Mouse (Mus musculus): ENCODE measurements around the gene Cactin. TPM values are rescaled to one million over a fixed set of nuclear protein-coding genes. Genes with fewer than 3 reads are reported as not detected.
A peak's percentile ranks its signal among the peaks of the same experiment; 100 is the strongest.

Cactin gene
- polyA plus RNA-seq, 1 experiment from 2014 or later, result 36.6 TPM

DNA sequence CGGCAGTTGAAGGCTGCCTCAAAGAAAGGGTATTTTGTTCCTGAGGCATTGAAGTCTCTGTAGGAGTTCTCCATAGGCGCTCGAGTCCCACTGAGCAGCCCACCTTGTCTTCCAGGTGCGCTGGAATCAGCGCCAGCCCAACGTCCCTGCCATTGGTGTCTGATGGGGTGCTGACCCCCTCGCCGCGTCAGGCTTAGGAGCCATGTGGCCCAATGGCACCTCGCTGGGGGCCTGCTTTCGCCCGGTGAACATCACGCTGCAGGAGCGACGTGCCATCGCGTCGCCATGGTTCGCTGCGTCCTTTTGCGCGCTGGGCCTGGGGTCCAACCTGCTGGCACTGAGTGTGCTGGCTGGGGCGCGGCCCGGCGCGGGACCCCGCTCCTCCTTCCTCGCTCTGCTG, 11.4 kb downstream of the Cactin start:
- H3K27ac ChIP-seq (ENCODE audit: low read length), result no peak overlapping the region
- H3K9me3 ChIP-seq (ENCODE audit: control insufficient read depth, low read length), result no peaks in the 10 kb centered on the region
- ATAC-seq (ENCODE audit: low read depth), result no peak
- H3K4me3 ChIP-seq (ENCODE audit: low read length), result no peak overlapping the region
- 0 out of 2 replicates have a peak overlapping the region, but pooled peaks have one; percentile 14 for H3K4me2 ChIP-seq (ENCODE audit: low read depth, low read length)
- H3K4me1 ChIP-seq (replicated peaks; ENCODE audit: control insufficient read depth, insufficient read depth, low read length), result peaks cover 52% of the 10 kb centered on the region
- peak overlapping the region; percentile 31; the same call in 1 of the 2 replicates for H3K9ac ChIP-seq (ENCODE audit: low read length)
- peaks cover 5% of the 10 kb centered on the region for H3K27me3 ChIP-seq (ENCODE audit: control insufficient read depth, insufficient read depth, low read depth, low read length)
- WGBS, result 29% methylated on average over 29 of the region's 29 CpGs
- H3K36me3 ChIP-seq (ENCODE audit: control insufficient read depth, insufficient read depth, low read length), result no peaks in the 10 kb centered on the region

DNA sequence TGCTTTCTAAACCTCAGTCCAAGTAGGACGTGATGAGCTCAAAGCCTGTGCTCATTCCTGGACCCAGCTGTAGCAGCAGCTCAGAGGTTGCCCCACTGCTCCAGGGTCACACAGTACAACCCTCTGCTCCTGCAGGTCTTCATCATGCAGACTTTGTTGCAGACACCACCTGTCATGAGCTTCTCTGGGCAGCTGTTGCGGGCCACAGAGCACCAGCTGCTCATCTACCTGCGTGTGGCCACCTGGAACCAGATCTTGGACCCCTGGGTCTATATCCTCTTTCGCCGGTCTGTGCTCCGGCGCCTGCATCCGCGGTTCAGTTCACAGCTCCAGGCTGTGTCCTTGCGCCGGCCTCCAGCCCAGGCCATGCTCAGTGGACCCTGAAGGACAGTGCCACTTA, 13.4 kb downstream of the Cactin start:
- H3K4me3 ChIP-seq (ENCODE audit: low read length), result no peak overlapping the region
- H3K4me1 ChIP-seq (replicated peaks; ENCODE audit: control insufficient read depth, insufficient read depth, low read length), result peaks cover 35% of the 10 kb centered on the region
- no peaks in the 10 kb centered on the region for H3K9me3 ChIP-seq (ENCODE audit: control insufficient read depth, low read length)
- peaks cover 5% of the 10 kb centered on the region for H3K27me3 ChIP-seq (ENCODE audit: control insufficient read depth, insufficient read depth, low read depth, low read length)
- H3K36me3 ChIP-seq (ENCODE audit: control insufficient read depth, insufficient read depth, low read length), result no peaks in the 10 kb centered on the region
- ATAC-seq (ENCODE audit: low read depth), result no peak
- peak overlapping the region; percentile 97 for H3K27ac ChIP-seq (ENCODE audit: low read length)
- WGBS, result 76% methylated on average over 11 of the region's 11 CpGs
- no peak overlapping the region for H3K4me2 ChIP-seq (ENCODE audit: low read depth, low read length)
- peak overlapping the region; percentile 58 for H3K9ac ChIP-seq (ENCODE audit: low read length)

DNA sequence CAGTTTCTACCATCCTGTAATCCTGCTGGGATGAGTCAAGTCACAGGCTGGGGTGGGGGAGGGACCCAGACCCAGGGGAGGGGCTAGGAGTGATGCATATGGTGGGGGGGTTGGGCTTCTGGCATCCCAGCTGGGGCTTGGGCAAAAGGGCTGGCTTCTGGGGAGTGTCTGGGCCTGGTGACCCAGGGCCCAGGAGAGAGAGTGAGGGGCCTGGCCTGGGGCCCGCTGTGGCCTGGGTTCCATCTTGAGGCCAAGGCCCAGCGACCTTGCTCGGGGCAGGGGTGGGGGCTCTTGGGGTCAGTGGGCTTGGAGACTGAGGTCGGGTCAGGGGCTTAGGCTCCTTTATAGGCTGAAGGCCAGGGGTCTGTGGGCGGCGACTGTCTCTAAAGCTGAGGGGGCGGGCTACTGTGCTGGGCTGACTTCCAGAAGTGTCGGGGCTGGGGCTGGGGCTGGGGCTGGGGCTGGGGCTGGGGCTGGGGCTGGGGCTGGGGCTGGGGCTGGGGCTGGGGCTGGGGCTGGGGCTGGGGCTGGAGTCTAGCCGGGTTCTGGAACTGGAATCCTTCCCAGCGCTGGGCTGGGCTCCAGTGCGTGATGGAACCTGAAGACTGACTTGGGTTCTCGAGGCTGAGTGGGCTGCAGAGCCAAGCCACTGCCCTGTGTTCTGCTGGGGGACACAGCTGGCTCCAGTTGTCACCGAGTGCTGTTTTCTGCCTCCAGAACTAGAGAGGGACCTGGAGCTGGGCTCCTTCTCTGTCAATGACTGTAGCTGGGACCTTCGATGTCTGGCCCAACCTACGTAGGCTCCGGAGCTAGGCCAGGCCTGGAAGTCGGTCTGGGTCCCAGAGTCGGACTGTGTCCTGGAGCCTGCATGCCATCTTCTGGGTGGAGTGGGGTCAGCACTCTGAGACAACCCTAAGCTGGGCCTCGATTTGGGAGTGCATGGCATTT, 14.8 kb downstream of the Cactin start:
- no peaks in the 10 kb centered on the region for H3K9me3 ChIP-seq (ENCODE audit: control insufficient read depth, low read length)
- H3K27ac ChIP-seq (ENCODE audit: low read length), result peak overlapping the region; percentile 97
- peaks cover 5% of the 10 kb centered on the region for H3K27me3 ChIP-seq (ENCODE audit: control insufficient read depth, insufficient read depth, low read depth, low read length)
- peak; percentile 80 for ATAC-seq (ENCODE audit: low read depth)
- peak overlapping the region; percentile 58 for H3K9ac ChIP-seq (ENCODE audit: low read length)
- no peak overlapping the region for H3K4me3 ChIP-seq (ENCODE audit: low read length)
- no peaks in the 10 kb centered on the region for H3K36me3 ChIP-seq (ENCODE audit: control insufficient read depth, insufficient read depth, low read length)
- H3K4me1 ChIP-seq (replicated peaks; ENCODE audit: control insufficient read depth, insufficient read depth, low read length), result peaks cover 24% of the 10 kb centered on the region
- WGBS, result 33% methylated on average over 17 of the region's 19 CpGs
- H3K4me2 ChIP-seq (ENCODE audit: low read depth, low read length), result peak overlapping the region; percentile 43

DNA sequence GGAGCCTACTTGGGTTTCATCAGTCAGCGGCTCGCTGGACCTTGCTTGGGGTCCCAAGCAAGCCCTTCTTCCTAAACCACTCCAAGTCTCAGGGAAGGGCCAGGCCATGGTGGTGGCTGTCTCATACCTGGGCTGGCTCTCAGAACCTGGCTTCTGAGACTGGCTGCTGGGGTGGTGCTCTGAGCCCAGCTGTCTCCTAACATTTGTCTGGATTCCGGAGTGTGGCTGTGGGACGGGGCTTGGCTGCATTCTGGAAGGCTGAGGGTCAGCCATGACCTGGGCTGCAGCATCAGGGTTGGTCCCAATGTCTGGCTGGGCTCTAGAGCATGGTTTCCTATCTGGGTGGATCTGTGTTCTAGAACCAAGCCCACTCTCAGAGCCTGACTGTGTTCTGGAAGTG, 15.7 kb downstream of the Cactin start:
- no peak for ATAC-seq (ENCODE audit: low read depth)
- 92% methylated on average over 4 of the region's 4 CpGs for WGBS
- Histone ChIP-seq H3K4me2 (ENCODE audit: low read depth, low read length) (peak overlapping the region; percentile 14; the same call in 1 of the 2 replicates), H3K9ac (ENCODE audit: low read length) (0 out of 2 replicates have a peak overlapping the region, but pooled peaks have one; percentile 45), H3K36me3 (ENCODE audit: control insufficient read depth, insufficient read depth, low read length) (no peaks in the 10 kb centered on the region), H3K4me1 (replicated peaks; ENCODE audit: control insufficient read depth, insufficient read depth, low read length) (peaks cover 22% of the 10 kb centered on the region), H3K27me3 (ENCODE audit: control insufficient read depth, insufficient read depth, low read depth, low read length) (peaks cover 10% of the 10 kb centered on the region), H3K27ac (ENCODE audit: low read length) (peak overlapping the region; percentile 97), H3K4me3 (ENCODE audit: low read length) (no peak overlapping the region), H3K9me3 (ENCODE audit: control insufficient read depth, low read length) (no peaks in the 10 kb centered on the region)

DNA sequence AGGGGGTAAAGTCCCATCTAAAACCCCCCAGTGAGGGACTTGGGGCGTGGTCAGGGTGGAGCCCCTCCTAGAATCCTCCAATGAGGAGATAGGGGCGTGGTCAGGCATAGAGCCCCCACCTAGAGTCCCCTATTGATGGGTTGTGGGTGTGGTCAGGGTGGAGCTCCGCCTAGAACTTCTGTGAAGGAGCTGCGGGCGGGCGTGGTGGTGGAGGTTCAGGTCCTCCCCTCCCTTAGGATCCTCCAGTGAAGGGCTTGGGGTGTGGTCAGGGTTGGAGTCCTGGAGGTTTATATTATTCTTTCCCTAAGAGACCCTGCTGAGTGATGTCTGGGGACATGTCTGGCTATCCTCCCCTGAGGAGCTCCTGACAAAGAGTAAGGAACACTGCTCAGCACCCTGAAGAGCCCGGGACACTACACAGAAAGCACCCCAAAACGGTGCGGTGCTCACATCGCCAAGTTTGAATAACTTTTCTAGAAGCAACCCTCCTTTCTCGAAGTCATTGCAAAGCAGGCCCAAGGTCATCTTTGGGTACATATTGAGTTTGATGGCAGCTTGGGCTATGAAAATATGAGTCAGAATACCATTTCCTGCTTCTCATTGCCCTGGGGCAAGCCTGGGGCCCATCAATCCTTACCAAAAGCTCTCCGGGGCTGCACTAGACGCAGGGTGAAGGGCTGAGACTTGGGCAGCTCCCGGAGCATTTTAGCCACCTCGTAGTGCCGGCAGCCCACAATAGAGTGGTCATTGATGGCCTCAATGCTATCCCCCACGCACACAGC, 19.8 kb downstream of the Cactin start:
- peaks cover 16% of the 10 kb centered on the region for H3K4me1 ChIP-seq (replicated peaks; ENCODE audit: control insufficient read depth, insufficient read depth, low read length)
- H3K36me3 ChIP-seq (ENCODE audit: control insufficient read depth, insufficient read depth, low read length), result 0 out of 2 replicates have a peak, but pooled peaks cover 2% of the 10 kb centered on the region
- no peak overlapping the region for H3K9ac ChIP-seq (ENCODE audit: low read length)
- peaks cover 36% of the 10 kb centered on the region for H3K27me3 ChIP-seq (ENCODE audit: control insufficient read depth, insufficient read depth, low read depth, low read length)
- no peak overlapping the region for H3K4me3 ChIP-seq (ENCODE audit: low read length)
- no peaks in the 10 kb centered on the region for H3K9me3 ChIP-seq (ENCODE audit: control insufficient read depth, low read length)
- no peak overlapping the region for H3K27ac ChIP-seq (ENCODE audit: low read length)
- ATAC-seq (ENCODE audit: low read depth), result no peak
- H3K4me2 ChIP-seq (ENCODE audit: low read depth, low read length), result no peak overlapping the region
- 45% methylated on average over 17 of the region's 17 CpGs for WGBS

DNA sequence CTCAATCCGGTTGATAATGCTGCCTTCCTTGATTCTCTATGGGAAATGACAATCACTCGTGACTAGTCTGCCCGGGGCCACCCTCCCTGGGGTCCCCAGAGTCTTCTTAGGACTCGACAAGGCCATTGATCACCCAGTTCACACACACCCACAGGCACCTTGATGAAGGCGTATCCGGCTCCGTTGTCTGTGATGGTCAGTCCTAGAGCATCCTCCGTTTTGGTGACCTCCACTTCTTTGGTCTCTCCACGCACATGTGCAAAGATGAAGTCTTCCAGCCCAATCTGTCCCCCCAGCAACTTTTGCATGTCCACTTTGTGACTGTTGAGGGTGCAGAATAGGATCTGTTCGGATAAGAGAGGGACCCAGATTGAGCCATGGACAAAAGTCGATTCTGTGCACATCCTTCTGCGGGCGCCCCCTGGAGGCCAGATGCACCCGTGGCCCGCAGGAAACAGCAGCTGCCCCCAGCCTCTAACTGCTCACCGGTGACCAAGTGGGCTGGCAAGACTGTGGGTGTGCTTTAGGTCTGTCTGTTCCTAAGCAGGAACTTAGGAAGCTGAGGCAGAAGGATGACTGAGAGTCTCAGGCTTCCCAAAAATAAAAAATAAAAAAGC, 20.5 kb downstream of the Cactin start:
- H3K9ac ChIP-seq (ENCODE audit: low read length), result no peak overlapping the region
- H3K9me3 ChIP-seq (ENCODE audit: control insufficient read depth, low read length), result no peaks in the 10 kb centered on the region
- ATAC-seq (ENCODE audit: low read depth), result peak; percentile 32; the same call in 1 of the 2 replicates
- H3K27ac ChIP-seq (ENCODE audit: low read length), result no peak overlapping the region
- no peak overlapping the region; the same call in 1 of the 2 replicates for H3K4me2 ChIP-seq (ENCODE audit: low read depth, low read length)
- peaks cover 14% of the 10 kb centered on the region for H3K4me1 ChIP-seq (replicated peaks; ENCODE audit: control insufficient read depth, insufficient read depth, low read length)
- H3K36me3 ChIP-seq (ENCODE audit: control insufficient read depth, insufficient read depth, low read length), result 0 out of 2 replicates have a peak, but pooled peaks cover 3% of the 10 kb centered on the region
- WGBS, result 33% methylated on average over 16 of the region's 16 CpGs
- H3K4me3 ChIP-seq (ENCODE audit: low read length), result no peak overlapping the region
- H3K27me3 ChIP-seq (ENCODE audit: control insufficient read depth, insufficient read depth, low read depth, low read length), result peaks cover 36% of the 10 kb centered on the region

DNA sequence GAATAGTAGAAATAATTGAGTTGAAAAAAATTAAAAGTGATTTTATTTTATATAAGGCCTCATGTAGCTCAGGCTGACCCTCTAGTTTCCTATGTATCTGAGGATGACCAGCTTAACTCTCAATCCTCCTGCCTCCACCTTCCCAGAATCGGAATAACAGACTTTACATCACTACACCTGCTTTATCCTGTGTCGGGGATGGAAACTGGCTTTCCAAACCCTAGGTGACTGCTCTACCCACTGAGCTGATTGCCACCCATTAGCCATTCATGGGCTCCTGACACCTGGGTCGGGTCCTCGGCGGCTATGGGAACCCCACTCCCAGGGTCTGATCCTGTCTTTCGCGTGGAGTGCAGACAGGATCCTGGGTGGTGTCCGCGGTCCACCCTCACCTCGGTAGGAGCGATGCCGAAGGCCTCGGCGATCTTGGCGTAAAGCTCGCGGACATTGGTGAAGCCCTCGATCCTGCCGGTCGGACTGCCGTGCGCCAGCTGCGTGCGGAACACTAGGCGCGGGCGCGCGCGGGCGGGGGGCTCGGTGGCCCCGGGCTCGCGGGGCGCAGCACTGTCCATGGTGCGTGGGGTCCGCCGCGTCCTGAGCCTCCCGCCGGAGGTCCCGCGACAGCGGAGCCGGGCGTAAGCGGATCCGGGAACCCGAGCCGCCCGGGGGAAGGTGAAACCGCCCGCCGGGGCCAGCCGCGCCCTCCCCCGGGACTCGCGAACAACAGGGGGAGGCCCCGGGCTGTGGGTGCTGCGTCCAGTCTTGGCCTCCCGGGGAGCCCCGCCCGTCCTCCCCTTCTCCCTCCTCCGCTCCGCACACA, 22.0 kb downstream of the Cactin start, which contains the start of gene Gipc3:
Gipc3 (minus strand) TSS at position 581 of the 820 bp plus-strand sequence.
- no peaks in the 10 kb centered on the region for H3K9me3 ChIP-seq (ENCODE audit: control insufficient read depth, low read length)
- peaks cover 23% of the 10 kb centered on the region for H3K4me1 ChIP-seq (replicated peaks; ENCODE audit: control insufficient read depth, insufficient read depth, low read length)
- H3K27me3 ChIP-seq (ENCODE audit: control insufficient read depth, insufficient read depth, low read depth, low read length), result peaks cover 36% of the 10 kb centered on the region
- H3K36me3 ChIP-seq (ENCODE audit: control insufficient read depth, insufficient read depth, low read length), result peaks cover 7% of the 10 kb centered on the region
- 0 out of 2 replicates have a peak, but pooled peaks have one; percentile 11 for ATAC-seq (ENCODE audit: low read depth)
- WGBS, result 5% methylated on average over 50 of the region's 67 CpGs
- peak within 1 kb of the TSS; percentile 72 for H3K9ac ChIP-seq (ENCODE audit: low read length)
- peak within 1 kb of the TSS; percentile 56 for H3K4me3 ChIP-seq (ENCODE audit: low read length)
- peak within 1 kb of the TSS; percentile 90 for H3K4me2 ChIP-seq (ENCODE audit: low read depth, low read length)
- H3K27ac ChIP-seq (ENCODE audit: low read length), result no peak within 1 kb of the TSS

DNA sequence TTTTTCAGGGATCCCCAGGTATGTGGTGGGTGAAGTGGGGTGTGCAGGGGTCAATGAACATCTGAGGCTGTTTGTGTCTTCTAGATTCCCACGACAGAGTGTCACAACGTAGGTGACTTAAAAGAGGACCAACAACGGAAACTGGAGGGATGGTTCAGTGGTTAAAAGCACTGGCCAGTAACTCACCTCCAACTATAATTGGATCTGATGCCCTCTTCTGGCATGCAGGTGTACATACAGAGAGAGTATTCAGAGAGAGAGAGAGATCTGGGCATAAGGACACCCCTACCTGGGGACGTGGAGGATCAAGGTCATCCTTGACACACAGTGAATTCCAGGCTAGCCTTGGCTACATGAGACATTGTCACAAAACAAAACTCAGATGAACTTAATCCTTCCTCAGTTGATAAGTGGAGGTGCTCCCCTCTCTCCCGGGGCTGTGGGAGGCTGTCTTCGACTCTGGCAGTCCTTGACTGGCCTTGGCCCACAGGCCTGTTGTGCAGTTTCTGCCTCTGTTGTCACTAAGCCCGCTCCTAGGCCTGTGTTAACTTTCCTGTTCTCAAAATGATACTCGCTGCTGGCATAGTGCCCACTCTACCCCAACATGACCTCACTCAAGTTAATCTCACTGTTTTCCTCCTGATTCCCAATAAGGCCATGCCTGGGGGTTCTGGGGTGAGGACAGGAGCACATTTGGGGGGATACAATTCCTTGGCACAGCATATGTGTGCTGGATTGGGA, 23.7 kb downstream of the Cactin start:
- Histone ChIP-seq H3K36me3 (ENCODE audit: control insufficient read depth, insufficient read depth, low read length) (peaks cover 9% of the 10 kb centered on the region), H3K4me3 (ENCODE audit: low read length) (no peak overlapping the region), H3K4me2 (ENCODE audit: low read depth, low read length) (no peak overlapping the region), H3K9me3 (ENCODE audit: control insufficient read depth, low read length) (no peaks in the 10 kb centered on the region), H3K27ac (ENCODE audit: low read length) (no peak overlapping the region), H3K9ac (ENCODE audit: low read length) (no peak overlapping the region), H3K27me3 (ENCODE audit: control insufficient read depth, insufficient read depth, low read depth, low read length) (peaks cover 36% of the 10 kb centered on the region), H3K4me1 (replicated peaks; ENCODE audit: control insufficient read depth, insufficient read depth, low read length) (peaks cover 33% of the 10 kb centered on the region)
- ATAC-seq (ENCODE audit: low read depth), result no peak
- WGBS, result 41% methylated on average over 8 of the region's 8 CpGs
